Mouse (Mus musculus) kidney, adult 9 months (tissue): ENCODE data around the gene Polr2g.
"Not testable (repeated sequence)": the region's sequence is repeated elsewhere in the genome, so short reads cannot be mapped to it uniquely, and the experiment has no call there.

Experiments
- DNase-seq: peaks from one replicate; pipeline ENCODE4 v3.0.0; 2022

The Polr2g gene

GRCm38 (mm10) chr19:8798264-8798946, at the start of gene Polr2g:
Polr2g (minus strand) TSS chr19:8798577.
- peak; percentile 96 for DNase-seq

DNA sequence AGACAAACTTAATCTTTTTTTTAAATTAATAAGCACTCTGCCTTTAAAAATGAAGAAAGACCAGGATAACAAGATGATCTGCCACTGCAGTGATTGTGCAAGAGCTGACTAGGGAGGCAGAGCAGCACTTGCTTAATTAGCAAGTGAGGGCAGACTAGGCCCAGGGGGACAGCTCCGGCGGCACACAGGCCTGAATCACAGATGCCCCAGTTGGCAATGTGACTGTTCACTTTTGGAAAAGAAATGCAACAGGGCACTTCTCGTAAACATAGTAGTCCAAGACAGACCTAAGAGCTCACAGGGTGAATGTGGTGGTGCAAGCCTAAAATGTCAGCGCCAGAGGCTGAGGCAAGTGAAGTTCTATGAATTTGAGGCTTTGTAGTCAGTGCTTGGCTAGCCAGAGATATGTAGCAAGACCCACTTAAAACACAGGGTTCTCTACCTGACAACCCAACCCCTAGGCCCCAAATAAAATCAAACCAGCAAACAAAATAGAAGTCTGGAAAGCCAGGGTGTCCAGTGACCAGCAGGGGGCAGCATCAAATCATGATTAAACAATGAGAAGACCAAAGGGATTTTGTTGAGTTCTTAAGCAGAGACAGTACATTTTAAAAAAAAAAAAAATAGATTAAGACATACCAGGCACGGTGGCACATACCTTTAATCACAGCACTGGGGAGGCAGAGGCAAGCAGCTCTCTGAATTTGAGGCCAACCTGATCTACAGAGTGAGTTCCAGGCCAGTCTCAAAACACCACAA, 46.2 kb upstream of the Polr2g start:
- DNase-seq: peak; percentile 83

GRCm38 (mm10) chr19:8842961-8843360, 44.6 kb upstream of the Polr2g start:
- DNase-seq: no peak

DNA sequence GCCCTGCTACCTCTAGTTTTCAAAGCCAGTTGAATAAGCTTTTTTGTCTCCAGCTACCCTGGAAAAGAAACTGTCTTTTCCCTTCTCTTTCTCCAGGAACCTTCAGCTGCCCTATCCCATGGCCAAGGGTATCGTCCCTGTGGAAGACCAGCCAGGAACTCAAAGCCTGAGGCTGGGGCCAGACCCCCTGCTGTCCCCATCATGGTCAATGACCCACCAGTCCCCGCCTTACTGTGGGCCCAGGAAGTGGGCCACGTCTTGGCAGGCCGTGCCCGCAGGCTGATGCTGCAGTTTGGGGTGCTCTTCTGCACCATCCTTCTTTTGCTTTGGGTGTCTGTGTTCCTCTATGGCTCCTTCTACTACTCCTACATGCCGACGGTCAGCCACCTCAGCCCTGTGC, 42.6 kb upstream of the Polr2g start:
- no peak for DNase-seq

- DNase-seq: peak; percentile 87
Measured at GRCm38 (mm10) chr19:8839908-8840791, 41.8 kb upstream of the Polr2g start.

GRCm38 (mm10) chr19:8839103-8839907, 40.9 kb upstream of the Polr2g start, which contains the start of gene Gng3:
Gng3 (minus strand) TSS chr19:8839194.
- DNase-seq: no peak

DNA sequence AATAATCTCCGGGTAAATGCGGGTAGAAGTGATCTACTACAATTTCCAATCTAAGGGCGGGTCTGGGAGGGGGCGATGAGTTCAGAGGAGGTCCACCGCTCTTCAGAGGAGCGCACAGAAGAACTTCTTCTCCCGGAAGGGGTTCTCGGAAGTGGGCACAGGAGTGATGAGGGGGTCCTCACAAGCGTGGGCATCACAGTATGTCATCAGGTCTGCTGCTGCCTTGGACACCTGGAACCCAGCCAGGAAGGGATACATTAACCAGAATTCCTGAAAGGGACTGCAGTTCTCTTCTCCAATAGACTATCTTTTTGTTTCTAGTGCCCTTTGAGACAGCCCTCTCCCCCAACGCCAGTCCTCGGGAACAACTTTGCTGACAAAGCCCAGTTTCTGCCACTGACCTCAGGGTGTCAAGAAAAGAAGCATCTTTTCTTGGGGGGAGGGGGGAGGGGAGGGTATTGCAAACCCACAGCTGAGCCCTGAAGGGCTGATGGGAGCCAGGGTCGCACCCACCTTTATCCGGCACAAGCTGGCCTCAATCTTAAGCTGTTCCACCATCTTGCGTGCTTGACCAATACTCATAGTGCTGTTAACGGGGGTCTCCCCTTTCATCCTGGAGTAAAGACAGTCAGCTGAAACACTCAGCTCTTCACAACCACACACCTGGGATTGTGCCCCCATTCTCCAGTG, 39.8 kb upstream of the Polr2g start:
- peak; percentile 83 for DNase-seq

- DNase-seq: peak; percentile 90
Measured at GRCm38 (mm10) chr19:8837251-8837791, 38.9 kb upstream of the Polr2g start, which contains the start of gene Bscl2. Bscl2 (plus strand) TSS chr19:8837467.

GRCm38 (mm10) chr19:8836327-8836726, 38.0 kb upstream of the Polr2g start:
- DNase-seq: not testable (repeated sequence)

GRCm38 (mm10) chr19:8832971-8833370, 34.6 kb upstream of the Polr2g start:
- no peak for DNase-seq

GRCm38 (mm10) chr19:8831262-8831661, 32.9 kb upstream of the Polr2g start:
- DNase-seq: no peak

DNA sequence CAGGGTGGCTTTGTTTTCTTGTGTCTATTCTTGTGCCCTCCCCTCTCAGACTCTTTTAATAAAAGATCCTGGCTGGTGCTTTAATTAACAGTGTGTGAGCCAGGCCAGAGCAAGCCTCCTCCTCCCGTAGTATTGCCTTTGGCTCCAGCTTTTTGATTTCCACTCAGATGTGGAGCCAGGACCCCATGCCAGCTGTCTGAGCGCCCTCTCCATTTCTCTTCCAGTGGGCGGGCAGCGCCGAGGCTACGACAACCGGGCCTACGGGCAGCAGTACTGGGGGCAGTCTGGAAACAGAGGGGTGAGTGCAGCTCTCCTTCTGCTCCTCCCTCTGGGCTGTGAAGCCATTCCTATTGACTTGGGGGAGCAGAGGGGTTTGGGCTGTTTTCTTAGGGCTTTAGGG, 32.3 kb upstream of the Polr2g start:
- DNase-seq: no peak

DNA sequence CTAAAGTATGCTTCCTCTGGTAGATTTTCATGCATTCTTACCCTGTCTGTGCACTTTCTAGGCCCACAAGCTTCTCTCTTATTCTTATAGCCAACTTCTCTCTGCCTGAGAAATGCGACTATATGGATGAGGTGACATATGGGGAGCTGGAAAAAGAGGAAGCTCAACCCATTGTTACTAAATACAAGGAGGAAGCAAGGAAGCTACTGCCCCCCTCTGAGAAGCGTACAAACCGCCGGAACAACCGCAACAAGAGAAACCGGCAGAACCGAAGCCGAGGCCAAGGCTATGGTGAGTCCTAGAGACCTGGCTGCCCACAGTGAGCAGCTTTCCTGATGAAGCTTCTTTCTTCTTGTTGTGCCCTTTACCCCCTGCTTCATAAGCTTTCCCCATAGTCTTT, 31.3 kb upstream of the Polr2g start, which contains the start of gene AC129217.1:
Gene AC129217.1, plus strand, starts transcription at position 114 of the 400 bp plus-strand sequence.
- DNase-seq: no peak

DNA sequence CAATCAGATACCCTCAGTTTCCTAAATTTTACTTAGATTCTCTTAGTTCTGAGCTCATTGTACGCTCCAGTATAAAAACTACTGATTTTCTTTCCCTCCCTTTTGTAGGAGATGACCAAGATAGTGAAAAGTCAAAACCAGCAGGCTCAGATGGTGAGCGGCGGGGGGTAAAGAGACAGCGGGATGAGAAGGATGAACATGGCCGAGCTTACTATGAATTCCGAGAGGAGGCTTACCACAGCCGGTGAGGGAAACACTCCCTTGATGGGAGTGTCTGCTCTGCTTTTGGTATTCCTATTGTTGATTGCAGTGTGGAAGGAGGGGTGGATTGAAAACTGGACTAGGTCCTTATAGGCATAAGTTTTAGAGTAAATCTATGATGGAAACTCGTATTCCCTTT, 24.3 kb upstream of the Polr2g start:
- no peak for DNase-seq

DNA sequence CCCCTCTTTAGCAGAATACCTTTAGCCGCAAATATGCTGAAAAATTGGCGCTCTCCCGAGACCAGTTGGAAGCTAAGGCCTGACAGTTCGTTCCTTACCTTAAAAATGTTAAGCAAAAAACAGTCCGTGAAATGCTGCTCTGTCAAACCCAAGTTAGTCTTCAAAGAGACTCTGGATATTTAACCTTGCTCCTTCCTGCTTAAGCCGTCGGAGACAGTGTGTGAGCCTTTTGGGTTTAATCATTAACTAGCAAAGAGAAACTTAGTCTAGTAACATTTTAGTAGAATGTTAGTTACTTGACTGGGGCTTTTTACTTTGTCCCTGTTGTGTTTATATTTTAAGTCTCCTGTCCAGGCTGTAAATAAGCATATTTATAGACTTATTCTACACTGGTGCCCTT, 22.8 kb upstream of the Polr2g start:
- peak; percentile 84 for DNase-seq

- no peak for DNase-seq
Measured at GRCm38 (mm10) chr19:8820424-8820956, 22.1 kb upstream of the Polr2g start.

DNA sequence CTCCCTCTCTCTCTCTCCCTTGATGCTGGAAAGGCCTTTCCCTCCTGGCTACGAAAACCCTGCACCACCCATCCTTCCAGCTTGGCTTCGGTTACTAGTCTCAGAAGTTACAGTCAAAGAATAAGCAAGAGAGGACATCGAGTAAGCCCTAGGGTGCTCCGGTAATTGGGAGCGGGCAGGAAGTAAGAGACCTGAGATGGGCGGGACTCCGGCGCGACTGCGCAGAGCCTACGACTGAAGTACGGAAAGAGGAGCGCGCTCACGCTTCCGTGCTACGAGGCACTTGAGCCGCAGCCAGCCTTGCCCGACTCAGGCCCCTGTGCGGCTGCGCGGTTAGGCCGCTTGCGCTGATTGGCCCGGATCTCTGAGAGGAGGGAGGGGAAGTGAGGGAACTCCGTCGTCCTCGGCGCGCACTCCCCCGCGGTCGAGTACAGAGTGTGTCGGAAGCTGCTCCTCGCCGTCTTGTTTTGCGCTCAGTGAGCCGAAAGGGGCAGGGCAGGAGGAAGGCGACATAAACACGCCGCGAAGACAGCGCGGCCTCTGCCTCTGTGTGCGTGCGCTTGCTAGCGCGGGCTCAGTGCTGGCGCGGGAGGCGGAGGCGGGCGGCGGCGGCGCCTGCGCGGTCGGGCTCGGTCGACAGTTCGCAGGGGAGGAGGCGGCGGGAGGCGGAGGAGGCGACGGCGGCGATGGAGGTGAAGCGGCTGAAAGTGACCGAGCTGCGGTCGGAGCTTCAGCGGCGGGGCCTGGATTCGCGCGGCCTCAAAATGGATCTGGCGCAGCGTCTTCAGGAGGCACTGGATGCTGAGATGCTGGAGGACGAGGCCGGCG, 21.4 kb upstream of the Polr2g start, which contains the start of gene Hnrnpul2:
Gene Hnrnpul2, plus strand, starts transcription at position 415 of the 828 bp plus-strand sequence.
- peak; percentile 99 for DNase-seq

GRCm38 (mm10) chr19:8818801-8819595, 20.6 kb upstream of the Polr2g start, which contains the start of gene Ttc9c:
Ttc9c (minus strand) TSS chr19:8819333.
- peak; percentile 99 for DNase-seq

DNA sequence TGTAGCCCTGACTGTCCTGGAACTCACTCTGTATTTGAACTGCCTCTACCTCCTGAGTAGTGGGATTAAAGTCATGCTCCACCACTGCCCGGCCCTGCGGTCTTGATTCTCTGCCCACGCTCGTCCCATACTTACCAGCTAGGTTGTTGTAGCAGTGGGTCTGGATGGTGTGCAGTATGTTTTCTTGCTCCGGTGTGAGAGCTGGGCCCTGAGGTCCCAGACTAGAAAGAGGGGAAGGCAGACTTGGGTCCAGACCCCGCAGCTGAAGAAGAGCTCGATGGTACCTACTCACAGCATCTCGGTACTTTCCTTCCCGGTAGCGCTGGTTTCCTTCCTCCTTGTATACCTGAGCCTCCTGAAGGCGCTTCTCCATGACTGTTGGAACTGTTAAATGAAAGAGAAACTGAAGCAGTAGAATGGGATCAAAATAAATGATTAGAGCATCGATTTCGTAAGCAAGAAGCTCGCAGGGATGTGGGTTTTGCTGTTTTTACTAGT, 20.0 kb upstream of the Polr2g start:
- DNase-seq: no peak
